Mouse (Mus musculus) MEL (cell line): ENCODE results near the gene Spink2. TPM values are rescaled to one million over a fixed set of nuclear protein-coding genes. Genes with fewer than 3 reads are reported as not detected.

Source experiments
- DNase-seq: peaks from one replicate; pipeline ENCODE4 v3.0.0; 2011; ENCODE audit warnings: low read depth, low spot score
- H3K27ac ChIP-seq: 2 replicates; pipeline ENCODE4 v1.5.1; 2012; ENCODE audit warnings: low read depth, mild to moderate bottlenecking, control low read depth, low read length, moderate library complexity; ENCODE audit not compliant: control insufficient read depth
- H3K27me3 ChIP-seq, 2 experiments: fragments of 150-350 bp in 1 of 2; sonication (generic) in 1 of 2; 2 replicates each; pipeline ENCODE4 v1.6.1; 2012; ENCODE audit warnings: low read length in 2 of 2, mild to moderate bottlenecking in 2 of 2, improper control_type of control experiment in 1 of 2, moderate library complexity in 1 of 2; ENCODE audit not compliant: insufficient read depth in 2 of 2, control insufficient read depth in 1 of 2
- H3K36me3 ChIP-seq, 2 experiments: 2 replicates each; pipeline ENCODE4 v1.6.1; 2012 to 2014; ENCODE audit warnings: low read length in 2 of 2, improper control_type of control experiment in 1 of 2, inconsistent platforms in 1 of 2, mild to moderate bottlenecking in 1 of 2; ENCODE audit not compliant: insufficient read depth in 2 of 2, control insufficient read depth in 1 of 2
- H3K4me1 ChIP-seq, 2 experiments: fragments of 150-350 bp in 1 of 2; sonication (generic) in 1 of 2; 2 replicates each; pipeline ENCODE4 v1.6.1; 2012; ENCODE audit warnings: low read length in 2 of 2, improper control_type of control experiment in 1 of 2, mild to moderate bottlenecking in 1 of 2; ENCODE audit not compliant: insufficient read depth in 2 of 2, control insufficient read depth in 1 of 2
- H3K4me3 ChIP-seq, 2 experiments: fragments of 150-350 bp in 1 of 2; sonication (generic) in 1 of 2; 2 replicates each; pipeline ENCODE4 v1.5.1; 2012; ENCODE audit warnings: low read depth in 2 of 2, low read length in 2 of 2, mild to moderate bottlenecking in 2 of 2, moderate library complexity in 2 of 2, control low read depth in 1 of 2, improper control_type of control experiment in 1 of 2; ENCODE audit not compliant: control insufficient read depth in 1 of 2, insufficient read depth in 1 of 2
- H3K79me2 ChIP-seq: 2 replicates; pipeline ENCODE4 v1.6.1; 2012; ENCODE audit warnings: mild to moderate bottlenecking, low read length, moderate library complexity; ENCODE audit not compliant: control insufficient read depth, poor library complexity, insufficient read depth
- H3K9ac ChIP-seq: 2 replicates; pipeline ENCODE4 v1.6.1; 2012; ENCODE audit warnings: low read depth, mild to moderate bottlenecking, control low read depth, low read length, moderate library complexity; ENCODE audit not compliant: control insufficient read depth, poor library complexity, severe bottlenecking
- H3K9me3 ChIP-seq: fragments of 150-350 bp; sonication (generic); replicated peaks from 2 replicates; pipeline ENCODE4 v1.6.1; 2012; ENCODE audit warnings: mild to moderate bottlenecking, low read length, improper control_type of control experiment, moderate library complexity; ENCODE audit not compliant: insufficient read depth
- CTCF ChIP-seq, 3 experiments: IDR thresholded peaks in 2 of 3; conservative IDR thresholded peaks in 1 of 3; 2 replicates each; pipeline ENCODE4 v1.5.1; 2011 to 2012; ENCODE audit warnings: low read length in 3 of 3, low read depth in 2 of 3, mild to moderate bottlenecking in 2 of 3, improper control_type of control experiment in 1 of 3, inconsistent platforms in 1 of 3, mixed read lengths in 1 of 3, moderate library complexity in 1 of 3; ENCODE audit not compliant: control insufficient read depth in 1 of 3, insufficient read depth in 1 of 3, poor library complexity in 1 of 3, severe bottlenecking in 1 of 3
- ELF1 ChIP-seq: IDR thresholded peaks from 2 replicates; pipeline ENCODE4 v1.6.1; 2014; ENCODE audit warnings: low read depth, mild to moderate bottlenecking, inconsistent platforms, low read length, improper control_type of control experiment, moderate library complexity
- EP300 ChIP-seq, 2 experiments: IDR thresholded peaks; 2 replicates each; pipeline ENCODE4 v1.6.1; 2011; ENCODE audit warnings: improper control_type of control experiment in 2 of 2, low read length in 2 of 2, low read depth in 1 of 2, mild to moderate bottlenecking in 1 of 2
- GABPA ChIP-seq: IDR thresholded peaks from 2 replicates; pipeline ENCODE4 v1.6.1; 2012; ENCODE audit warnings: low read depth, mild to moderate bottlenecking, inconsistent platforms, low read length, improper control_type of control experiment, moderate library complexity
- HCFC1 ChIP-seq: IDR thresholded peaks from 2 replicates; pipeline ENCODE4 v1.6.1; 2012; ENCODE audit warnings: low read depth, mild to moderate bottlenecking, inconsistent platforms, low read length, improper control_type of control experiment, moderate library complexity
- JUND ChIP-seq: IDR thresholded peaks from 2 replicates; pipeline ENCODE4 v1.6.1; 2011; ENCODE audit warnings: low read depth, mild to moderate bottlenecking, improper control_type of control experiment, low read length
- KAT2A ChIP-seq: conservative IDR thresholded peaks from 2 replicates; pipeline ENCODE4 v1.6.1; 2012; ENCODE audit warnings: low read depth, low read length, improper control_type of control experiment, inconsistent platforms
- MAFK ChIP-seq: IDR thresholded peaks from 2 replicates; pipeline ENCODE4 v1.6.1; 2011; ENCODE audit warnings: low read depth, mild to moderate bottlenecking, low read length, improper control_type of control experiment, borderline replicate concordance
- MAX ChIP-seq: IDR thresholded peaks from 2 replicates; pipeline ENCODE4 v1.6.1; 2011; ENCODE audit warnings: low read length, improper control_type of control experiment
- MXI1 ChIP-seq: IDR thresholded peaks from 2 replicates; pipeline ENCODE4 v1.6.1; 2011; ENCODE audit warnings: mild to moderate bottlenecking, low read depth, low read length, improper control_type of control experiment
- POLR2A ChIP-seq, 2 experiments: IDR thresholded peaks; 2 replicates each; pipeline ENCODE4 v1.6.1; 2011 to 2012; ENCODE audit warnings: low read length in 2 of 2, mild to moderate bottlenecking in 2 of 2, control low read depth in 1 of 2, improper control_type of control experiment in 1 of 2, low read depth in 1 of 2, moderate library complexity in 1 of 2; ENCODE audit not compliant: control insufficient read depth in 1 of 2, insufficient read depth in 1 of 2, poor library complexity in 1 of 2
- POLR2AphosphoS2 ChIP-seq: IDR thresholded peaks from 2 replicates; pipeline ENCODE4 v1.6.1; 2011; ENCODE audit warnings: low read length, improper control_type of control experiment
- POLR2AphosphoS5 ChIP-seq: IDR thresholded peaks from 2 replicates; pipeline ENCODE4 v1.6.1; 2012; ENCODE audit warnings: low read depth, borderline replicate concordance, mild to moderate bottlenecking, inconsistent platforms, low read length, moderate library complexity, mixed read lengths
- SIN3A ChIP-seq: IDR thresholded peaks from 2 replicates; pipeline ENCODE4 v1.6.1; 2012; ENCODE audit warnings: low read length, improper control_type of control experiment, inconsistent platforms
- TBP ChIP-seq: IDR thresholded peaks from 2 replicates; pipeline ENCODE4 v1.8.0; 2011; ENCODE audit warnings: low read depth, low read length, improper control_type of control experiment
- USF1 ChIP-seq: IDR thresholded peaks from 2 replicates; pipeline ENCODE4 v1.6.1; 2014; ENCODE audit warnings: low read depth, mild to moderate bottlenecking, inconsistent platforms, low read length, improper control_type of control experiment, moderate library complexity
- USF2 ChIP-seq, 2 experiments: IDR thresholded peaks; 2 replicates each; pipeline ENCODE4 v1.6.1; 2011 to 2012; ENCODE audit warnings: improper control_type of control experiment in 2 of 2, low read length in 2 of 2, borderline replicate concordance in 1 of 2, inconsistent platforms in 1 of 2, low read depth in 1 of 2, mild to moderate bottlenecking in 1 of 2; ENCODE audit not compliant: insufficient read depth in 1 of 2
- polyA plus RNA-seq, 2 experiments: library from polyadenylated mRNA; stranded (reverse) in 1 of 2; unstranded in 1 of 2; fragments of >175 nt in 1 of 2; fragments of >200 nt in 1 of 2; gene quantifications; 2 replicates each; pipeline versions ENCODE4 v1.2.1 to v1.2.4; 2012; ENCODE audit warnings: low replicate concordance in 2 of 2, low read depth in 1 of 2; ENCODE audit not compliant: insufficient read length in 2 of 2, insufficient read depth in 1 of 2, missing spikeins in 1 of 2
- total RNA-seq: library from RNA; depleted of rRNA; stranded (reverse); fragments of 300-350 nt; gene quantifications from 2 replicates; pipeline ENCODE4 v1.2.3, GENCODE M21; 2012

Gene Spink2
- total and polyA plus RNA-seq, 3 experiments: not detected

DNA sequence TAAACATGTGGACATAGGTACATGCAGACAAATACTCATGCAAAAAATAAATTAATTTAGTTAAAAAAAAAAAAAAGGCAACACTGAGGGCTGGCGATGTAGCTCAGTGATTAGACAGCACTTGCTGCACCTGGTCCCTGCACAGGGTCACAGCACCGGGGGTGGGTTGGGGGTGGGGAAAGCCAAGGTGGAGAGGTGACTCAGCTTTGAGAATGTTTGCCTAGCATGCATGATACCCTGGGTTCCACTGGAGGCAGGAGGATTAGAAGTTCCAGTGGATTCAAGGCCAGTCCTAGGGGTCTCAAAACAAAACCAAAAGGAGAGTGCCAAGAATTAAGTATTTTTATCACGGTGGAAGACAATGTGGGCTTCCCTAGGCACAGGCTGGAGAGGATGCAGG, 46.3 kb upstream of the Spink2 start:
- Histone ChIP-seq H3K27ac (no peak overlapping the region), H3K9ac (no peak overlapping the region), H3K36me3 (peaks cover 0 to 9% of the 10 kb centered on the region in 2 experiments; a peak in 2 of 4 replicates), H3K79me2 (no peaks in the 10 kb centered on the region), H3K9me3 (no peaks in the 10 kb centered on the region), H3K4me3 (no peak overlapping the region), H3K4me1 (peaks cover 3 to 9% of the 10 kb centered on the region in 2 experiments; a peak in 3 of 4 replicates), H3K27me3 (no peaks in the 10 kb centered on the region; a peak in 1 of 4 replicates)
- TF ChIP-seq POLR2AphosphoS2 (no peak), KAT2A (no peak), HCFC1 (no peak), TBP (no peak), POLR2AphosphoS5 (no peak), POLR2A (IDR thresholded peaks at IDR 0.05; ENCODE audit: control insufficient read depth in 1 of 2, insufficient read depth in 1 of 2, low read depth in 1 of 2, low read length in 2 of 2, poor library complexity in 1 of 2) (no peak)
- no peak for DNase-seq

DNA sequence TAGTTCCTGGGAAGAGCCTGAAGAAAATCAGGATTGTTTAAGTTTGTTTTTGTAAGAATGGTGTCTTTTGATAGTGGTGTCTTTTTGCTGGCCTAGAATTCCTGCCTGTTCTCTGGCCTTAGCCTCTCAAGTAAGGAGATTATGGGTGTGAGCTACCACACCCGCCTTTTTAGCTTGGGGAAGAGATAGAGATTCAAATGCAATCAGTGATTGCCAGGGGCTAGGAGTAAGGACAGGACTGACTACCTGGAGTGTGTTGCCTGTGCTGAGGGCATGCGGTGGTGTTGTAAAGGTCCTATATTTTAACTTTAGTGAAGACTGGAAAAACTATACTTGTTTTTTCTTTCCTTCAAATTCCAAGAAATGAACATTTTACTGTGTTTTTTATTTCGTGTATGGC, 43.1 kb upstream of the Spink2 start:
- no peaks in the 10 kb centered on the region; a peak in 3 of 4 replicates for H3K27me3 ChIP-seq
- H3K9ac ChIP-seq: no peak overlapping the region
- no peak overlapping the region for H3K27ac ChIP-seq
- no peak overlapping the region for H3K4me3 ChIP-seq
- TF ChIP-seq CTCF (IDR thresholded peaks at IDR 0.05 in 2 of 3, conservative IDR thresholded peaks at IDR 0.05 in 1 of 3; ENCODE audit: control insufficient read depth in 1 of 3, insufficient read depth in 1 of 3, low read depth in 2 of 3, low read length in 3 of 3, poor library complexity in 1 of 3, severe bottlenecking in 1 of 3): no peak
- no peak for TF ChIP-seq POLR2A (IDR thresholded peaks at IDR 0.05; ENCODE audit: control insufficient read depth in 1 of 2, insufficient read depth in 1 of 2, low read depth in 1 of 2, low read length in 2 of 2, poor library complexity in 1 of 2)
- TF ChIP-seq USF1: no peak
- no peak for TF ChIP-seq EP300 (IDR thresholded peaks at IDR 0.05; ENCODE audit: low read depth in 1 of 2, low read length in 2 of 2)
- TF ChIP-seq MAFK: no peak
- no peak for TF ChIP-seq MXI1
- no peak for TF ChIP-seq SIN3A
- TF ChIP-seq MAX: no peak
- no peak for TF ChIP-seq ELF1
- TF ChIP-seq HCFC1: no peak
- TF ChIP-seq GABPA: no peak
- TF ChIP-seq POLR2AphosphoS2: no peak
- no peak for TF ChIP-seq JUND
- no peak for TF ChIP-seq USF2 (IDR thresholded peaks at IDR 0.05; ENCODE audit: borderline replicate concordance in 1 of 2, insufficient read depth in 1 of 2, low read depth in 1 of 2, low read length in 2 of 2)
- no peaks in the 10 kb centered on the region for H3K9me3 ChIP-seq
- H3K79me2 ChIP-seq: no peaks in the 10 kb centered on the region
- H3K36me3 ChIP-seq: no peaks in the 10 kb centered on the region
- DNase-seq: no peak
- no peaks in the 10 kb centered on the region; a peak in 1 of 4 replicates for H3K4me1 ChIP-seq
